In the genomic region with DNA sequence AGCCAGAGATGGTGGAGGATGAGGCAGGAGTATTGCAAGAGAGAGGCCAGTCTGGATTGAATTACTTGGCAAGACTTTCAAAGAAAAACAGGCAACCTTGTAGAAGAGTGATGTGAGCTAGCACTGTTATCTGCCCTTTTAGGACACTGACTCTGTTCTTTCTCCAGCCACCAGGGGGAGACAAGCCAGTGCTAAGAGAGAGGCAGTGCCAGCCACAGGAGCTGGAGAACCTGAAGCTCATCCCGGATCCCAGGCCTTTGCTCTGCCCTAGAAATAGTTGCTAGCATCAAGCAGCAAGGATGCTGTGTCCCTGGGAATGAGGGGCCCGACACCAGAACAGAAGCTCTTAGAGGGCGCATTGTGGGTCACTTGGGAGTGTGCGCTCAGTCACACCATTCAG, we compare ENCODE assay signal across 8 mouse cellular contexts. TPM values are rescaled to one million over a fixed set of nuclear protein-coding genes. Genes with fewer than 3 reads are reported as not detected.
DNase-seq lines count a peak whose midpoint lies in the region; TF ChIP-seq lines count a peak whose summit lies in the region.

No protein-coding gene starts in this region.

- no peaks in the 10 kb centered on the region for H3K4me1 ChIP-seq in lung, adult 2 months (ENCODE audit: control insufficient read depth, insufficient read depth, low read length)

- H3K4me3 ChIP-seq in lung, adult 2 months (replicated peaks; ENCODE audit: extremely low read depth, low read depth, low read length) = no peak overlapping the region

- no peak for TF ChIP-seq POLR2A in lung, adult 2 months (IDR thresholded peaks at IDR 0.05; ENCODE audit: borderline replicate concordance, extremely low read depth, low read depth, low read length)

- 71% methylated on average over 4 of the region's 4 CpGs for WGBS in lung, adult 2 months

- DNase-seq in CD4-positive helper T cell, adult 2 months (ENCODE audit: low read depth, low spot score) = peak; percentile 43
- DNase-seq in adrenal gland, adult 8-10 months = peak; percentile 58
- DNase-seq in embryo, embryonic 11 days = peak; percentile 82
- peak; percentile 31 to 64 for DNase-seq in gastrocnemius, postnatal 36 days
- peak; percentile 87 for DNase-seq in kidney, postnatal 10 days
- DNase-seq in lung, adult 2 months = peak; percentile 52
- DNase-seq in ovary, adult 18-20 months (ENCODE audit: low spot score) = peak; percentile 49
- peak; percentile 26 to 72 for DNase-seq in thymus, postnatal 10 days (ENCODE audit: low spot score in 2 of 2)

- intact Hi-C loops in gastrocnemius, postnatal 36 days (cut with DNase I) = loop anchor here (2.0 to 10.0 kb wide), 2 partner anchors 101 to 437 kb away; no protein-coding TSS in a partner anchor

- peak; percentile 72 for TF ChIP-seq CTCF in lung, adult 2 months (IDR thresholded peaks at IDR 0.05; ENCODE audit: insufficient read depth, low read length)

RNA-seq across cellular contexts. Expression of a gene that starts 25.0 kb away (rescaled TPM):
- total RNA-seq in adrenal gland, adult 8-10 months (2022) = 1 to 10 TPM; 5.2 to 7.1 (median 6.6) TPM
- total RNA-seq in gastrocnemius, postnatal 36 days (2021) = 10 to 100 TPM; 30.0 TPM
- polyA plus RNA-seq in lung, adult 2 months (2012; rRNA removed) = 6.5 and 8.8 TPM in 2 replicates

RNA-seq across cellular contexts. Expression of a gene that starts 25.5 kb away (rescaled TPM):
- 10 to 100 TPM; 40.5 to 52.1 (median 41.5) TPM for total RNA-seq in adrenal gland, adult 8-10 months (2022)
- 1 to 10 TPM; 1.4 to 2.1 TPM for total RNA-seq in gastrocnemius, postnatal 36 days (2021)
- 17.1 and 17.6 TPM in 2 replicates for polyA plus RNA-seq in lung, adult 2 months (2012; rRNA removed)

Comparison
In these comparisons a context has a peak if more than half of its experiments do, and no peak if none do; other contexts are left out.
1. RNA of a gene that starts 25.5 kb away (total RNA-seq): 40.5 to 52.1 TPM in adrenal gland, adult 8-10 months; 1.4 to 2.1 TPM in gastrocnemius, postnatal 36 days; every median in the first group is over 10 times any median in the second.
2. Peak in every context shown above with its lines, with median percentiles within 50 percentile points of each other: DNase-seq.